Mouse (Mus musculus): Measurements from ENCODE around the gene Veph1.

The Veph1 gene

GRCm38 (mm10) chr3:66007632-66008401 is 288.8 kb downstream of the Veph1 start:
- DNase-seq (ENCODE audit: low spot score): no peak

- no peak for DNase-seq (ENCODE audit: low spot score)
These were observed 291.6 kb downstream of the Veph1 start for GRCm38 (mm10) chr3:66004989-66005388.

GRCm38 (mm10) chr3:66004220-66004951 is 292.3 kb downstream of the Veph1 start:
- no peak for DNase-seq (ENCODE audit: low spot score)

Data from urinary bladder, postnatal 14 days (tissue).